Mouse (Mus musculus) erythroblast, adult 5-6 weeks (primary cell): ENCODE data around the gene Tecpr1. TPM values are rescaled to one million over a fixed set of nuclear protein-coding genes. Genes with fewer than 3 reads are reported as not detected.
A peak's percentile ranks its signal among the peaks of the same experiment; 100 is the strongest.

Experiments
- ATAC-seq: replicated peaks from 2 replicates; pipeline ENCODE4 v1.8.0; 2016; ENCODE audit warnings: moderate number of reproducible peaks, mild to moderate bottlenecking, moderate TSS enrichment, inconsistent platforms; ENCODE audit not compliant: poor library complexity, low FRiP score, severe bottlenecking
- total RNA-seq, 2 experiments: library from RNA; stranded (forward) in 1 of 2; stranded (reverse) in 1 of 2; fragments of 150-400 nt in 1 of 2; fragments of 200-764, 138-1000 nt in 1 of 2; gene quantifications; 2 replicates each; pipeline versions ENCODE4 v1.2.3 to v1.2.4; 2015 to 2017; ENCODE audit warnings: low replicate concordance in 2 of 2

The Tecpr1 gene
- total RNA-seq (2015; ENCODE audit: low replicate concordance) (0.38 and 2.1 TPM in 2 replicates), total RNA-seq (2017; ENCODE audit: low replicate concordance) (0.56 and 0.94 TPM in 2 replicates)

GRCm38 (mm10) chr5:144223503-144223862 is at the start of gene Tecpr1:
Tecpr1 (minus strand) TSS chr5:144223615.
- ATAC-seq, result peak; percentile 95

GRCm38 (mm10) chr5:144271772-144272171 is 48.4 kb upstream of the Tecpr1 start:
- ATAC-seq, result no peak

DNA sequence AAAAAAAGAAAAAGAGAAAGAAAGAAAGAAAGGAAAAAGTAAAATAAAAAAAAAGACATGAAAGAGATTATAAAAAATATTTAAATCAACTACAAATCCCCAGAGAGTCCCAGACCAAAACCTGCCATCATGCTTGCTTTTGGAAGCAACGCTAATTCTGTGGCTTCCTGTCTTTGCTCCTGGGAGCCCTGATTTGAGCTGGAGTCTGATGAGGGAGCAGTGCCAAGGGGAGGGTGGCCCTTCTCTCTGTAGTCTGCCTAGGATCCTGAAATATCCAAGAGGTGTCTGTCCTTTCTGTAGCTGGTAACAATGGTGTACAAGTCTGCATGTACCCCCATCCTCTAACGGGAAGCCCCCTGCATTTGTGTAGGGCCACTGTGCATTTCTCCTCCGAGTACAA is 47.7 kb upstream of the Tecpr1 start:
- ATAC-seq, result no peak

GRCm38 (mm10) chr5:144270420-144270819 is 47.0 kb upstream of the Tecpr1 start:
- no peak for ATAC-seq

GRCm38 (mm10) chr5:144269926-144270325 is 46.5 kb upstream of the Tecpr1 start:
- ATAC-seq, result no peak

DNA sequence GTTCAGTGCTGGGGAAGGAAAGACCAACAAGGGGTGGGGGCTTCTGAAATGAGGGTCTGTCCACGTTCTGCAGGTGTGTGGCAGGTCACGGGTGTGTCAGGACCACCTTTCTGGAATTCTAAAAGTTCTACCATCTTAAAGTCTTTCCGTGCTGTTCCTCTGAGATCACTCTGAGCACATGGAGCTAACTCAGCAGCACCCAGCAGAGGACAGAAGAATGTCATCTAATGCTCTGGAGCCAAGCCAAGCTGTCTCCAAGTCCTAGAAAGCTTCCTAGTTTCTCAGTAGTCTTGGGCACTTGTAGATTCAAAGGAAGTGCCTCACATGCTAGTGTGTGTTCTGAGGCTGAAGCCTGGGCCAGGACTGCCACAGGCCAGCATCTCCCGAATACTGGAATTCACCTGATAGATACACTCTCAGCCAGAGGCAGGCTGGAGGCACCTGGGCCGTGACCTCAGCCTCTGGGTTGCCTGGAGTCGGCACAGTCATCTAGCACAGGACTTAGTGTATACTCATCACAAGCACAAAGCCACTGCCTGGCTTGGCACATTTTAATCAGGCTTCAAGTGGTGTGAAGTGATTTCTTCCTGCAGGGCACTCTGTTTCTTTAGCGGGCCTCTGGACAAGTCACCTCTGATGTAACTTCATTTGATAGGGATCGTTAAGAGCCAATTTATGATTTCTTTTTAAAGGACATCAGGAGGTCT is 44.3 kb upstream of the Tecpr1 start:
- ATAC-seq, result no peak

DNA sequence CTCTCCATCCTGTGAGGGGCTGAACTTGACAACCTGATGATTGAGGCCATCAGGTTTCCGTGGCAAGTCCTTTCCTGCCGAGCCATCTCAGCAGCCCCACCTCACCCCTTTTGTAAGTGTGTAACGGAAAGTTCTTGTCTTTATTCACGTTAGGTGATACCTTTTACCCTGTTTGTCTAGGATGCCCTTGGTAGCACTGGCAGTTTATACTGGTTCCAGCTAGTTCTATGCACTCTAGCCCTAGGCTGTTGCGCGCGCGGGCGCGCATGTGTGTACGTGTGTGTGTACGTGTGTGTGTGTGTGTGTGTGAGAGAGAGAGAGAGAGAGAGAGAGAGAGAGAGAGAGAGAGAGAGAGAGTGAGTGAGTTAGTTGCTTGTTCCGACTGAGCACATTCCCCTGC is 40.1 kb upstream of the Tecpr1 start:
- ATAC-seq, result no peak

DNA sequence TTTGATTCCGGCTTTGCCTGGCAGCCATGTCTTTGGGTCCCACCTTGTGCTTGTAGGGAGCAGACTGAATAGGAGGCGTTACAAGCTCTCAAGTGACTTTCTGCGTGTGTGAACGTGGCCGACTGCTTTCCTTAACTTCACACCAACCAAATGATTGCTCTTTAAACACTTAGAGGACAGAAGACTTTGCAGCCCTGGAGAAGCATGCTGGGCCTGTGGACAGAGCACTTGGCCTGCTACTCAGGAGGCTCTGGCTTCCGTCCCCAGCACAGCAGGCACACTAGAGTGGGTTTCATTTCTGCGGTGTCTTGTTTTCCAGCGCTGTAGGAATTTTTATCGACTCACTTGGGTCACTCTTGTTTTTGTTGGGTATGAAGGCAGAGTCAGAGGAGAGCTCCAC is 39.7 kb upstream of the Tecpr1 start:
- no peak for ATAC-seq

DNA sequence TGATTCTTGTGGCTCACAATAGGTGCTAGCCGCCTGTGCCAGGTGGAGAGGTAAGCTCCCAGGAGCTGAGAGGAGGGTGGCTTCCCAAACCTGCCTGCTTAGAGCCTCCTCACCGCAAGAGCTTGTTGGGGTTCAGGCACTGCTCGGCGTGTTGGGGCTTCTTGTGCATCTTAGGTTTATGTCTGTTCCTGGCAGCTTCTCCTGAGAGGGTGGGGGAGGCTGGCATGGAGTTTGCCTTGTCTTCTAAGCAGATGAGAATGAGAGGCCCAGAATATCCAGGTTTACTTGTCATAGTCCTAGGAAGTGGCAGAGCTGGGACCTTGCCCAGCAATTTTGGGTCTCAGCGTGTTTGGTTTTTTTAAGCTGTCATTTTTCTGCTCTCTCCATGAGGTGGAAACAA is 38.4 kb upstream of the Tecpr1 start:
- no peak for ATAC-seq

- no peak for ATAC-seq
Measured at GRCm38 (mm10) chr5:144261309-144261708, 37.9 kb upstream of the Tecpr1 start.

DNA sequence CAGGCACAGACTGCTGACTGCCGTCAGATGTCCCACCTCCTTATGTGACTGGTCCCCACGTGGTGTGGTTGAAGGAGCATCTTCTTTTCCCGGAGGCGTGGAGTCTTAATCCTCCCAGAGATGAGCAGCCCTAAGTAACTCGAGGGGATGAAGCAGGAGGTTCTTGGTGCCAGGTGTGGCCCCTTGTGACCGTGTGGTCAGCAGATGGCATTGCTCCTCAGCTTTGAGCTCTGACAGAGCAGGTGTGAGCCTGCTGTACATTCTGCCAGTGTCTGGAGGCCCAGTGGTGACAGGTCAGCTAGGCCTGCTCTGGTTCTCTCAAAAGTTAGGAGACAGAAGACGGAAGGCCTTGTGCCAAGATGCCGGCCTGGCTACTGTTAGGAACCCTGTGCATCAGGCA is 37.0 kb upstream of the Tecpr1 start:
- no peak for ATAC-seq

DNA sequence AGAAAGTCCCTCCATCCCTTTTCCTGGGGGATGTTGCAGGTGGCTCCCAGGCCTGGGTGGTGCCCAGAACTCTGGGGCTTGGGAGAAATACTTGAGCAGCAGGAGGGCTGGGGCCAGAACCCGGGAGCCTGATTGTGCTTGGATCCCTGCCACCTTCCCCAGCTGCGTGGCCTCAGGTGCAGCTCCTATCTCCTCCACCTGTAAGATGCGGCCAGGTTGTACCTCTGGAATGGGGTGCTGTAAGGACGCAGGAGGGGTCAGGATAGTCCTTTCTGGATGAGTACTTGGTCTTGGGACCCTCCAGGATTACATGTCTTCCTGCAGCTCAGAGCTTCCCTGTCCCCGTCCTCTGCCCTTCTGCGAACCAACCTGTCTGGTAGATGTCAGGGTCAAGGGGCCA is 35.8 kb upstream of the Tecpr1 start:
- ATAC-seq, result no peak

- ATAC-seq, result no peak
Measured at GRCm38 (mm10) chr5:144258687-144259086, 35.3 kb upstream of the Tecpr1 start.

DNA sequence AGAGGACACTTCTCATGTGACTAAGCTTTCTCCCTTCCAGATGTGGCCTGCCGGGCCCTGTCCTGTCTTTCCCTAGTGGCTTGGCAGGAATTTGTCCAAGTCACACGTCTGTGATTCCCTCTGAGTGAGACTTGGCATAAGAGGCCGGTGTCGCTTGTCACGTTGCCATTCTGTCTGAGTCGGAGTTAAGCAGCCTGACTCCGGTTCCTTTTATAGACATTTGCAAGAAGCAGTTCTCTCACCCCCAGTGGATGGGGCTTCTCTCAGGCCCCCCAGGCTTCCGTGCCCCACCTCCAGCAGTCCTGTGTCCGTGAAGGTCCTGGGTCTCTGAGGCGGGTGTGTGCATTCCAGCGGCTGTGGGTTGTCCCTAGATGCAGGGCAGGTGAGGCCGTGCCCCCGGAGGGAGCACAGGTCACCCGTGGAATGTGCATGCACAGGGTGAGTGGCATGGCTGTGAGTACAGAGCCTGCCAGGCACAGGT is 34.8 kb upstream of the Tecpr1 start:
- no peak for ATAC-seq

DNA sequence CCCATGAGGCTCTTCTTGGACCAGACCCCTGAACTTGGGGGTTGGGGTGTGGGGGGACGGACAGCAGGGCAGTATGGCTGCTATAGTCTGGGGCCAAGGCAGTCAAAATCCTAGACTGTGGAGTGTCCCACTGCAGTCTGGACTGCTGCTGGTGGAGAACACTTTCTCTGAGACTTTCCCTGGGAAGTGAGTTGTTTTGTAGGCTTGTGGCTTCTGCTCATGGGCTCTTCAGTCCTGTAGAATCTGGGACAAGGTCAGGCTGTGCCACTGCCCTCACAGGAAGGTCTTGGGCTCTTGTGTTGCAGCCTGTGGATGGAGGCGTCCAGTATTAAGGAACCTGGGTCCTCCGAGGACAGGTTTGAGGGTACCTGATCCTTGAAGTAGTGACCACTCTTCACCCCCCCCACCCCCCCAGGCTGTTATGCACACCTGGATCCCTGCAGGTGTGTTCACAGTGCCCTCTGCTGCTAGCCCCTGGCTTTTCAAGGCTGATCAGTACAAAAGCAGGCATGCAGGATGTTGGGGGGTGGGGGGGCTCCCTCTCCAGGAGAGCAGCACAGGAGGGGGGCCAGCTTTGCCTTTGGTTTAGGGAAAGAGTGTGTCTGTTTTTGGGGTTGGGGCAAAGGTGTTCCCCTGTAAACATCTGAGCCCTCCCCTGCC is 34.2 kb upstream of the Tecpr1 start:
- ATAC-seq, result no peak

DNA sequence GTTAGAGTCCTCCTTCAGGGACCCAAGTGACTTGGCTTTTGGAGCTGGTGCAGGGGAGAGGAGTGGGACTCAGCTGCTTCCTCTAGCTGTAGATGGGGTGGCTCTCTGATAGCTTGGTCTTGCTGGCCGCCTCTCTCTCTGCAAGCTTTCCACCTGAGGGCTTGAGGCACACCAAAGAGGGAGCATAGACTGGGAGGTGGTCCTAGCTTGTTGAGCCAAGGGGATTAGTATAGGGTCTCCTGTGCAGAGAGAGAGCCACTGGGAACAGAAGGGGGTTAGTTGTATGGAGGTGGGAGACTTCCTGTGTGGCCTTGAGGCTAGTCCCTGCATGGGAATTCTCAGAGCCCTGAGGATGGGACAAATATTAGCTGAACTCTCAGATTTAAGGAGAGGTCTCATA is 33.5 kb upstream of the Tecpr1 start:
- ATAC-seq, result no peak

DNA sequence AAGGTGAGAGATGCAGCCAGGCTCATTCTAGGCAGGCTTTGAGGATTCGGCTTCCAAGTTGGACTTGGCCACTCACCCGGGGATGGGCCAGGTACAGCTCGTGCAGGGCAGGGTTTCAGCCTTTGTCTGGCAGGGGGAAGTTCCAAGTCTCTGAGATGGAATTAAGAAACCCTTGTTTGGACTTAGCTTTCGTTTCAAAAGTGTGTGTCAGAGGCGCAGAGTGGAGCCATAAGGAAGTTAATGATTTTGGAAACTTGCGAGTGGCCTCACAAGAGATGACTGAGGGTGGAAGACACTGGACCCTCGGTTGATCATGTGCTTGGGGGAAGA is 33.1 kb upstream of the Tecpr1 start:
- no peak for ATAC-seq

DNA sequence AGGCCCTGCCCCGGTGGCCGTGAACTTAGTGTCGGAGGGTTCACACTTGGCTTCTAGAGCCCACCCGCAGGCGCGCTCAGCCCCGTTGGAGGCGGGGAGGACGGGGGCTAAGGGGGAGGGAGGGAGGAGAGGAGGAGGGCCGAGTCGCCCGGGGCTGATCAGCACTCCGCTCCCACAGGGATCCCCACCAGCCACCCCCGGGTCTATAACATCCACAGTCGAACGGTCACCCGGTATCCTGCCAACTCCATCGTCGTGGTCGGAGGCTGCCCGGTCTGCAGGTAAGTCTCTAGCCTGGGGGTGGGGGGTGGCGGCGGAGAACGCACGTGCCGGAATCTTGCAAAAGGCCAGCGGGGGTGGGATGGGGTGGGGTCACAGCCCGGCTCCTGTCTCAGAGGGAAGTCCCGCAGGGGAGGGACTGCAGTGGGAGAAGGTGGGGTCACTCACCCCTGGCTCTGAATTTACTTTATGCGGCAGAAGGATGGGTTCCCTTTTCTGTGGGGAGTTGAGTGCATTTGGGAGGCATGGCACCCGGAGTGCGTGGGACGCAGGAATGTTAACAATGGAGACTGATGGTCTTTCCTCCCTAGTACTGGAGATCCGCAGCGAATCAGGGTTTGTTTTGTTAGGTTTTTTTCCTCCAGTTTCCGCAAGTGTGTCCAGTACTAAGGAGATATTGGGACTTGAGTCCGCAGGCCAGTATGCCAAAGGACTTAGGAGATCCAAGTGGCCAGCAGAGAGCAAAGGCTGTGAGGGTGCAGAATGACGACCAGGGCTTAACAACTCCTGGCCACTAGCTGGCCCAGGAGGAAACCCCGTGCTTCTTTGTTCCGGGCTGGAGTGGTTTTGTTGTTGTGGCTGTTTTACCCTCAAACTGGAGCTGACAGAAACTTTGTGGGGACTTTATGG is 32.5 kb upstream of the Tecpr1 start:
- ATAC-seq, result no peak

- peak; percentile 78 for ATAC-seq
Measured at GRCm38 (mm10) chr5:144254811-144255631, 31.6 kb upstream of the Tecpr1 start.
